Mouse (Mus musculus) forebrain, embryonic 14.5 days (tissue): ENCODE measurements at regions not wholly inside any gene's neighbourhood (a gene's known extent, or its start where the extent isn't known, plus 50 kb on each side); places are given as distances from the start of the nearest gene placed in this dataset.

Experiments
- ATAC-seq: fragments of 200-750 bp; cut with Nextera tagmentation; 2 replicates; pipeline ENCODE4 v1.8.0; 2017; ENCODE audit warnings: mild to moderate bottlenecking, moderate library complexity
- DNase-seq: peaks from one replicate; pipeline ENCODE4 v3.0.0-alpha.2; 2015; ENCODE audit warnings: low spot score
- H3K27ac ChIP-seq: fragments of 300-500 bp; sonication (generic); 2 replicates; pipeline ENCODE4 v1.5.1; 2014; ENCODE audit warnings: low read depth, mild to moderate bottlenecking, control low read depth, low read length, moderate library complexity
- H3K27me3 ChIP-seq: fragments of 300-500 bp; sonication (generic); replicated peaks from 2 replicates; pipeline ENCODE4 v1.6.1; 2014; ENCODE audit warnings: low read length, control low read depth, mixed read lengths; ENCODE audit not compliant: control insufficient read depth, insufficient read depth
- H3K36me3 ChIP-seq: fragments of 300-500 bp; sonication (generic); 2 replicates; pipeline ENCODE4 v1.6.1; 2014; ENCODE audit warnings: low read length, control low read depth; ENCODE audit not compliant: control insufficient read depth, insufficient read depth
- H3K4me1 ChIP-seq: fragments of 300-500 bp; sonication (generic); 2 replicates; pipeline ENCODE4 v1.6.1; 2014; ENCODE audit warnings: antibody characterized with exemption, low read length, control low read depth; ENCODE audit not compliant: control insufficient read depth, insufficient read depth
- H3K4me2 ChIP-seq: fragments of 300-500 bp; sonication (generic); 2 replicates; pipeline ENCODE4 v1.6.1; 2014; ENCODE audit warnings: mild to moderate bottlenecking, control low read depth, low read length
- H3K4me3 ChIP-seq: fragments of 300-500 bp; sonication (generic); 2 replicates; pipeline ENCODE4 v1.5.1; 2014; ENCODE audit warnings: low read depth, low read length, control low read depth
- H3K9ac ChIP-seq: fragments of 300-500 bp; sonication (generic); 2 replicates; pipeline ENCODE4 v1.6.1; 2014; ENCODE audit warnings: mild to moderate bottlenecking, low read length, control low read depth, moderate library complexity
- H3K9me3 ChIP-seq: fragments of 300-500 bp; sonication (generic); replicated peaks from 2 replicates; pipeline ENCODE4 v1.6.1; 2016; ENCODE audit warnings: low read length, control low read depth, mixed read lengths; ENCODE audit not compliant: control insufficient read depth
- WGBS: fragments of 180-500 bp; shearing (Covaris S2); extraction: QIAGEN DNeasy Blood & Tissue Kit; methylation state at CpG from one replicate; pipeline ENCODE4 v1.1.7; 2014; 5-methylcytosine and 5-hydroxymethylcytosine counted together

- Histone ChIP-seq H3K36me3 (no peaks in the 10 kb centered on the region), H3K27ac (no peak overlapping the region), H3K4me2 (no peak overlapping the region), H3K4me1 (no peaks in the 10 kb centered on the region), H3K9me3 (no peaks in the 10 kb centered on the region), H3K4me3 (no peak overlapping the region), H3K9ac (no peak overlapping the region), H3K27me3 (no peaks in the 10 kb centered on the region)
- ATAC-seq: no peak
- no peak for DNase-seq
- WGBS: 94% methylated on average over 5 of the region's 5 CpGs
Observed at GRCm38 (mm10) chr10:126505988-126506387, 395.2 kb downstream of the Atp23 start.

- no peaks in the 10 kb centered on the region for H3K27me3 ChIP-seq
- WGBS: 33% methylated on average over 5 of the region's 5 CpGs
- DNase-seq: no peak
Observed at GRCm38 (mm10) chr10:126502013-126502688, 399.0 kb downstream of the Atp23 start.

DNA sequence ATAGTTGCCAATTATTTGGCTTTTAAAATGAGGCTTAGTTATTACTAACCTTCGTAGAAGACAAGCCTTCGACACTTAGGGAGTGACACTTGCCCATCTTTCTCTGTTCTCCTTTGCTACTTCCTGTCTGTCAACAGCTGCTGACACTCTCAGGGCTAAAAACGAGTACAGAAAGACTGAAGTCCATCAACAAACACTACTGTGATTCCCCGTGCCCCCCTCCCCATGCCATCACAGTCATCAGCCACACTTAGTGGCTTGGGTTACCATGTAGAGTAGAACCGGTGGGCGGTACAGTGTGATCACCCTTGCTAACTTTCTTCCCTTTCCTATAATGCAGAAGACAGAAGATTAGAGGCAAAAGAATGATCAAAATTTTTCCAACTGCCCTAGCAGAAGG lies 402.4 kb downstream of the Atp23 start:
- H3K4me2 ChIP-seq: no peak overlapping the region
- no peaks in the 10 kb centered on the region for H3K27me3 ChIP-seq
- H3K36me3 ChIP-seq: no peaks in the 10 kb centered on the region
- H3K9me3 ChIP-seq: no peaks in the 10 kb centered on the region
- 86% methylated on average over 6 of the region's 6 CpGs for WGBS
- no peak overlapping the region for H3K9ac ChIP-seq
- H3K4me3 ChIP-seq: no peak overlapping the region
- no peak overlapping the region for H3K27ac ChIP-seq
- ATAC-seq (no peak), DNase-seq (no peak)
- H3K4me1 ChIP-seq: no peaks in the 10 kb centered on the region

More at GRCm38 (mm10) chr10:126502013-126502688, 399.0 kb downstream of the Atp23 start:
- Histone ChIP-seq H3K9me3 (no peaks in the 10 kb centered on the region), H3K4me2 (no peak overlapping the region), H3K27ac (no peak overlapping the region), H3K4me3 (no peak overlapping the region), H3K36me3 (no peaks in the 10 kb centered on the region), H3K4me1 (no peaks in the 10 kb centered on the region), H3K9ac (no peak overlapping the region)
- no peak for ATAC-seq

DNA sequence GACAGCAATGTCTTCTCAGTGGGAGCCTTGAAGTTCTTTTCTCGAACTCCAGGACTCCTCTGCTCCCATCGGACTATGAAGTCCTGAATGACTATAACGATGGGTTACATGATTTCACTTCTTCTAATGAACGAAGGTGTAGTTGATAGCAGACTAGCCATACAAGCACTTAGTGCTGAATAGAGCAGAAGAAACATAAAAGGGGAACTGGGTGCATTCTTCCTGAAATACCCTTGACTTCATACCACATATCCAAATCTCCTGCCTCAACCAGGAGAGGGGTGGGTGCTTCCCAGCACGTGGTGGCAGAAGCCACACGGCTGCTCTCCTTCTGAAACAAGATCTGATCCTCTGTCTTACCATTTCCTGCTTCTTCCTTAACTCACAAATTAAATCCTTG lies 407.4 kb downstream of the Atp23 start:
- DNase-seq (no peak), ATAC-seq (no peak)
- Histone ChIP-seq H3K27ac (no peak overlapping the region), H3K9ac (no peak overlapping the region), H3K4me1 (no peaks in the 10 kb centered on the region), H3K4me2 (no peak overlapping the region), H3K36me3 (no peaks in the 10 kb centered on the region), H3K27me3 (no peaks in the 10 kb centered on the region), H3K4me3 (no peak overlapping the region), H3K9me3 (no peaks in the 10 kb centered on the region)
- 81% methylated on average over 6 of the region's 6 CpGs for WGBS

GRCm38 (mm10) chr10:126492211-126492610 lies 408.9 kb downstream of the Atp23 start:
- H3K9me3 ChIP-seq: no peaks in the 10 kb centered on the region
- no peak for DNase-seq
- 89% methylated on average over 6 of the region's 6 CpGs for WGBS
- H3K4me2 ChIP-seq: no peak overlapping the region
- H3K4me1 ChIP-seq: no peaks in the 10 kb centered on the region
- no peaks in the 10 kb centered on the region for H3K36me3 ChIP-seq
- H3K9ac ChIP-seq: no peak overlapping the region
- no peaks in the 10 kb centered on the region for H3K27me3 ChIP-seq
- H3K4me3 ChIP-seq: no peak overlapping the region
- H3K27ac ChIP-seq: no peak overlapping the region
- no peak for ATAC-seq

- Histone ChIP-seq H3K4me3 (no peak overlapping the region), H3K4me1 (no peaks in the 10 kb centered on the region), H3K27ac (no peak overlapping the region), H3K9me3 (no peaks in the 10 kb centered on the region), H3K27me3 (no peaks in the 10 kb centered on the region), H3K9ac (no peak overlapping the region), H3K4me2 (no peak overlapping the region), H3K36me3 (no peaks in the 10 kb centered on the region)
- ATAC-seq: no peak
- 85% methylated on average over 7 of the region's 7 CpGs for WGBS
- DNase-seq: no peak
Observed at GRCm38 (mm10) chr10:126485129-126485528, 416.0 kb downstream of the Atp23 start.

GRCm38 (mm10) chr10:126483479-126483878 lies 417.7 kb downstream of the Atp23 start:
- ATAC-seq: no peak
- Histone ChIP-seq H3K9ac (no peak overlapping the region), H3K4me1 (no peaks in the 10 kb centered on the region), H3K4me2 (no peak overlapping the region), H3K4me3 (no peak overlapping the region), H3K27me3 (no peaks in the 10 kb centered on the region), H3K9me3 (no peaks in the 10 kb centered on the region), H3K36me3 (no peaks in the 10 kb centered on the region), H3K27ac (no peak overlapping the region)
- WGBS: 94% methylated on average over 2 of the region's 2 CpGs
- no peak for DNase-seq

- ATAC-seq (no peak), DNase-seq (no peak)
- H3K27ac ChIP-seq: no peak overlapping the region
- H3K4me2 ChIP-seq: no peak overlapping the region
- no peaks in the 10 kb centered on the region for H3K9me3 ChIP-seq
- H3K9ac ChIP-seq: no peak overlapping the region
- no peak overlapping the region for H3K4me3 ChIP-seq
- H3K36me3 ChIP-seq: no peaks in the 10 kb centered on the region
- no peaks in the 10 kb centered on the region for H3K4me1 ChIP-seq
- no peaks in the 10 kb centered on the region for H3K27me3 ChIP-seq
Observed at GRCm38 (mm10) chr10:126480382-126480781, 420.8 kb downstream of the Atp23 start.

GRCm38 (mm10) chr10:126479743-126480142 lies 421.4 kb downstream of the Atp23 start:
- Histone ChIP-seq H3K36me3 (no peaks in the 10 kb centered on the region), H3K4me3 (no peak overlapping the region), H3K27ac (no peak overlapping the region), H3K4me2 (no peak overlapping the region), H3K9ac (no peak overlapping the region), H3K9me3 (no peaks in the 10 kb centered on the region), H3K4me1 (no peaks in the 10 kb centered on the region), H3K27me3 (no peaks in the 10 kb centered on the region)
- 36% methylated on average over 2 of the region's 2 CpGs for WGBS
- no peak for DNase-seq
- ATAC-seq: no peak
